Mouse (Mus musculus): ENCODE results near the gene Gnat3.

Gene Gnat3

DNA sequence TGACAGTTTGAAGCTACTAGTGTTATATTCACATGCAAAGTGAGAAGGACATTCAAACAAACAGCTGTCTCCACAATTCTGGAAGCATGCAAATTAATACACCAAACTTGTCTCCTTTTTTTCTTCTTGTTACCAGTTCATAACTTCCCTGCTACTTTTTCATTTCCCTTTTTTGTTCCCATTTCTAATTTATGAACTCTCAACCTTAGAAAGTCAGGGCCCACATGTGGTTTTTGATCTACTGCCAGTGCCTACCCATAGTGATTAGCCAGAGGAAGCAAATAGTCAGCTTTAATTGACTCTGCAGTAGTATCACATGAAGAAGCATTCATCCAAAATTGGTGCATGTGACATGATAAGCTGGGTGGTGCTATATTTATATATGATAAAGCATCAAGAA is 44.7 kb downstream of the Gnat3 start:
- DNase-seq: no peak

DNA sequence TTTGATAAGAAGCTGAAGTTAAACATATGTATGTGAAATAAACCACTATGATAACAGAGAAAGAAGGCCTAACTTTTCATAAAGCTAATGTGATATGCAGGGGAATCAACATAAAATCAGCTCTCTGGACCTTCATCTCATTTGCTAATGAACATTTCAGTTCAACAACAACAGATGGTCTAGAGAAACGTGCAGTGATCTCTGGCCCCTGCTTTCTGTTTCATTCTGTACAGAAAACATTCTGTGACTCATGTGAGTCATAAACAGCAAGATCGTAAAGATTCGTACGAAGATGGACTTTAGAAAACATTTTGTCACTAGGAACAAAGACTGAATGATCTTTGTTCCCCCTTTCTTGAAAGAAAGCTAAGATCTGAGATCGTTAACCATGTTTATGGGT is 48.0 kb downstream of the Gnat3 start:
- no peak for DNase-seq

DNA sequence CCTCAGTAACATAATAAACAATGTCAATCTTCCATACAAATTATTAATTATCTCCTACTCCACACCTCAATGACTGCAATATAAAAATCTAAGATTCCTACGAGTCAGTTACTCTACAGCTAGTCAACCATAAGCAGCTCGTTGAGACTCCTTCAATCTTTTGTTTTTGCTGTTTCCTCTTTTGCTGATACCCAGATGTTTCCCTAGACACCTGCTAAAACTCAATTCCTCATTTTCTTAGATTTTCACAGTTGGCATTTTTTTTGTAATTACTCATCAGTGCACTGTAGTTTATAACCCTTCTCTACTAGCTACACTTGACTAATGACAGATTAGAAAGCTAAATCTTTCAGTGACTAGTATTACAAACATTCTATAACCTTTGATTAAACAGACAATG is 50.8 kb downstream of the Gnat3 start:
- no peak for DNase-seq

DNA sequence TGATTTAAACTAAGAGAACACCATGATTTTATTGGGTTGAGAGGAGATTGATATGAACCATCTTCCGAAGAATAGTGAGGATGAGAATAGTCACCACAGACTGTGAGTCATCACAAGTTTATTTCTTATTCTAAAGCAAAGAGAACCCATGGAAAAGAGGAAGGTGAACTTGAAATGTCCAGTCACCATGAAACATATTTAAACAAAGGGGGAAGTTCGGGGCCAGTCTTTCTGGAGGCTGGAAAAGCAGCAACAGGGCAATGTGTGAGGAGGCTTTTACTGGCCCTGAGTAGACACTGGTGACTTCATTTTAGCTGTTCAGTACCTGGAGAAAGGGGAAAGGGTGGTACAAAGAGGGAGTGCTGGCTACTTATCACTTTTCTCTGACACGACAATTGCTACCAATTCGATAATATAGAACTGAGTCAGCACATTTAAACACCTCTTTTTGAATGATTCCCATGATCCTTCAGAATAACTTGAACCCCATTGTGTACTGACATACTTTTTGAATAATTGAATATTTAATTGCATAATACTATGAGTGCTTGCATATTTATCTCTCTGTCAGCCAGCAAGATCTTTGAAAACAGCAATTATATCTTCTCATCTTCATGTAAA is 52.0 kb downstream of the Gnat3 start:
- no peak for DNase-seq

DNA sequence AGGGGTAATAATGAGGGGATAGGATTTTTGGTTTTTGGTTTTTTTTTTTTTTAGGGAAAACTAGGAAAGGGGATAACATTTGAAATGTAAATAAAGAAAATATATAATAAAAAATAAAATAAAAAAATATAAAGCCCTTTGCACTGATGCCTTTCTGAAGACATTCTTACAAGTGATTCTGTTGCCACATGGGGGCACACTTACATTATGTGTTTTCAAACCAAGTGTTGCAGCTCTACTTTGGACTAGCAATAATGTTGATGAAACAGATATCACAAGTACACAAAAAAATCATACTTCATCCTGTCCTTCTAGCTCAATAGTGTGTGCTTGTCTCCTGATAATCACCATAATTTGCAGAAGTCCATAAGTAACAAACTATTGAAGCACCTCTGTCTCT is 61.0 kb downstream of the Gnat3 start:
- no peak for DNase-seq

DNA sequence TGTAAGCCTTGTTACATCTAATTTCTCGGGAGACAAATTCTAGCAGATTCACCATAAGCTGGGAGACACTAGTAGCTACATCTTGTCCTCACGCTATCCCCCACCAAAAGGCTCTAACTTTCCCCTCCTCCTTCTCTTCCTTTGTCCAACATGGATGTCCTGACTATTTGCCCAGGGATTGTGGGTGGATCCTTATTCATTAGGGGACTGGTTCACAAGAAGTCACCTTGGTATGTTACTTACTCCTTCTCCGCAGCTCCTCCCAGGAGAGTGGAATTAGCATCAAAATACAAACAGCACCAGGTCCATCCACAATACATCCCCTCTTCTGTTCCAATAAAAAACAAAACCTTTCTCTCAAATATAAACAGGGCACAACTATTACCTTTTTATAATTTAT is 65.2 kb downstream of the Gnat3 start:
- DNase-seq: no peak

DNA sequence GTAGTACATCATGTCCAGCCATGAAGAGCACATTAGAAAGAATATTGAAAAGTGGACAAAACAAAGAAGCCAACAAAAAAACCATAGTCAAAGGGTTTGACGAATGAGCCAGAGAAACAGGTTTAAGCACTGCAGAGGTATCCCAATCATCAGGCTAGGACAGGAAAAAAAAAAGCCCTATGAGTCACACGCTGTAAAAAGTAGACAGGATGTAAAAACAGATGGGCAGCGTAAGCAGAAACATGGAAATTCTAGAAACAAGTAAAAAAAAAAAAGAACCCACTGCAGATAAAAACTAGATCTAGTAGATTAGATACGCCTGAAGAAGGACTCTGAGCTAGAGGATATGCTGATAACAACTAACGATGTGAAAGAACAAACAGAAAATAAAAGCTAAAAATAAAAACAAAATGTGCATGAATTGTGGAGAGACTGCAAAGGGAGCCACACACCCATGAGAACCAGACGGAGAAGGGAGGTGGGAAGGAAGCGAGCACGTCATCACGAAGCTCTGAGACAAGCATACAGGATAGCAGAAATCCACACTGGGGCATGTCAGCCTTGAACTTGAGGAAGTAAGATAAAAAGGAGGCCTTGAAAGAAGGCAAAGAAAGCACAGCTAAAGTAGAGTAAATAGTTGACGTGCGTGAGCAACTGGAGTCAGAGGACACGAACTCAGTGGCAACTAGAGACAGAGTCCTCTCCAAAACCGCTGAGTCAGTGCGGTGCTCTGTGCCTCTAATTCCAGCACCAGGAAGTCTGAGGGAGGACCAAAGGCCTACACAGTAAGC is 73.7 kb downstream of the Gnat3 start:
- DNase-seq: no peak

DNA sequence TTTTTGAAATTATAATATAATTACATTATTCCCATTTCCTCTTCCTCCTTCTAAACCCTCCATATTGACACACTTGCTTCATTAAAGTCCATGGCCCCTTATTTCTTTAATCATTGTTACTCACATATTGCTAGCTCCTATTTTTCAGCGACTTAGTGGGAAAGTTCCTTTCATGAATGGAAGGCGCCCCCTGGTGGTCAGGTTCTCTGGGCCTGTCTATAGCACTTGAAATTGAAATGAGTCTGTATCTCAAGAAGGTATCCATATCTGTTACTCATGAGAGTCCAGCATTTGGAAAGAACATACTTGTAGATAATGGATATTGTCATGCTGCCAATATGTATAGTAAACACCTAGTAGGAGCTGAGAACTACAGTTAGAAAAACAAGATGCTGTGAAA is 80.7 kb downstream of the Gnat3 start:
- no peak for DNase-seq

DNA sequence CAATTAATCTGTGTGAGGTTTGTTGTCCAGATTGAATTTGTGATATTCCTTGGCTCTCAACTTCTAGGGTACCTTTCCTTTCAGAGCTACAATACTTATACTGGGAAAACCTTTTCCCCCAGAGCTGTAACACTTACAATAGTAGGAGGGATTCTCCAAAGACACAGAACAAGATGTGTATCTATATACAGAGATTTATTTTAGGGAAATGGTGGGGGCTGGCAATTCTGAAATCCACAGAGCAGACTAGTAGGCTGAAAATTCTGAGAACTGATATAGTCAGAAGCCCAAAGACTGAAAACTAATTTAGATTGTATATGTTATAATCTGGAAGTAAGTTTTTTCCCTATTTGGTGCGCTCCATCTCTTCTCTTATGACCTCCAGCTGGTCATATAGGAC is 86.5 kb downstream of the Gnat3 start:
- DNase-seq: no peak

DNA sequence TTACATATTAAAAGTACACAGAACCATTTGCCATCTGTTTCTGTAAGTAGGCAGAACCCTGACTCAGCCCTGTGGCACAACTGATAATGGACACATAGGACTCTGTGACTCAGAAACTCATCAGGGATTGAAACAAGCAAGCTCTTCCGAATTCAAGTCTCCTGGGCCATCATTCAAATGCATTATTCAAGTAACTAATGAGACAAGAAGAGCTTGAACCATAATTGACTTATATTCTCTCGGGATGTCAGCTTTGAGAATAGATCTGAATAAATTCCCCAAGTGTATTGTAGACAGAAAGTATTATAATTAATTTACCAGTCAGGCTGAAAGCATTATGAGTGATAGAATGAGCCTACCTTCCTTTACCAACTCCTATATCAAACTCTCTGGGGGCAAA is 93.0 kb downstream of the Gnat3 start:
- DNase-seq: no peak

All from thymus, adult 18-20 months (tissue).